Mouse (Mus musculus): ENCODE measurements around the gene Dlx4.
A peak's percentile ranks its signal among the peaks of the same experiment; 100 is the strongest.

The Dlx4 gene

DNA sequence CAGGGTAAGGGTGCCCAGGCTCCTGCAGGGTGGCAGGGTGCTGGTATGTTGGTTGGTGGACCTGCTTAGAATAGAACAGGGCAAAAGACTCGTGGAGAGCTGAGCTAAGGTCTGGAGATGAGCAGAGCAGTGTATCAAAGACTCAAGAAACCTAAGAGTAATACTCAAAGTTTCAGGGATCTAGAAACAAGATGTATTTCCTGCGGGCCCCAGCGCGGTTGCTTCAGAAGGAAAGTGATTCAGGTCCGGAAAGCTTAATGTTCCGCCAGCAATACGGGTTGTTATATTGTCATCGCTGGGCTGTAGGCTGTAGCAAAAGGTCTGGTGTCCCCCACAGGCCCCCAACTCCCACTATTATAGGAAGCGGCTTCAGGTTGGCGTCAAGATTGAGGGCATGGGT lies 3.8 kb downstream of the Dlx4 start:
- DNase-seq: no peak

DNA sequence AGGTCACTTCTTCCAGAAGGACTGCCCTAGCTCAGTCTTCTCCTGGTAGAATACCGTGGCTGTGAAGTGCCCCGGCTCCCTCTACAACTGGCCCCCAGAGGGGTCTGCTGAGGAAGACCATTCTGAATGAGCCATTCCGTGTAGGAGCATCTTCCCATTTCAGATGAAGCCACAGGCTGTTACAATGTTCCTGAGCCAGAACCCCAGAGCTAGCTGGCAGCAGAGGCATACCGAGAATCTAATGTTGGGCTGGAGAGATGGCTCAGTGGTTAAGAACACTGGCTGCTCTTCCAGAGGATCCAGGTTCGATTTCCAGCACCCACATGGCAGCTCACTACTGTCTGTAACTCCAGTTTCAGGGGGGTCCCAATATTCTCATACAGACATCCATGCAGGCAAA lies 6.2 kb downstream of the Dlx4 start:
- no peak for DNase-seq

DNA sequence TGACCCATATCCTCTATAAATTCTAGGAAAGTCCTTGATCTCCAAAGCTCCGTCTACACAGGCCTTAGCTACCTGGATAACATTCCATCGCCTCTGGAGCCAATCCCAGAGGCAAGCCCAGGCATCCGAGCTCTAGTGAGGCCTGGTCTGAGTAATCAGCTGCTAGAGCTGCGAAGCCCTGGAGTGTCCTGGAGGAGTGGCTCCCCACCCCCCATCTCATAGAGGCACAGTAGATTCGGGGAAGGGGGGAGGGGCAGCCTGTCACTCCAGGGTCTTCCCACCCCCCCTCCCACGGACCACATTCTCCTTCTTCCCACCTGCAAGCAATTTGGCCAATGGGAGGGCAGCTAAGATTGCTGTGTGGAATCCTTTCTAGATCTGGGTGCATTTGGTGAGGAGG lies 8.8 kb downstream of the Dlx4 start:
- DNase-seq: no peak

DNA sequence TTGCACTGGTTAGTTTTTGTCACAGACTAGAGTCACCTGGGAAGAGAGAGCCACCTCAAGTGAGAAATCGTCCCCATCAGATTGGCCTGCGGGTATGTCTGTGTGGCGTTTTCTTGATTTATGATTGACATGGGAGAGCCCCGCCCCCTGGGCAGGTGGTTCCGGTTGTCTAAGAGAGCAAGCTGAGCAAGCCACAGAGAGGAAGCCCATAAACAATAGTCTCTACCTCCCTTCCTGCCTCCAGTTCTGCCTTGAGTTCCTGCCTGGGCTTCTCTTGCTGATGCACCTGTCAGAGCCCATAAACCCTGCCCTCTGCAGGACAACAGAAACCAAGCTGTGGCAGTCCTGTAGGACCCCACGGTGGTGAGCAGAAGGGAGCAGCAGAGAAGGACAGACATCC lies 12.7 kb downstream of the Dlx4 start:
- no peak for DNase-seq

DNA sequence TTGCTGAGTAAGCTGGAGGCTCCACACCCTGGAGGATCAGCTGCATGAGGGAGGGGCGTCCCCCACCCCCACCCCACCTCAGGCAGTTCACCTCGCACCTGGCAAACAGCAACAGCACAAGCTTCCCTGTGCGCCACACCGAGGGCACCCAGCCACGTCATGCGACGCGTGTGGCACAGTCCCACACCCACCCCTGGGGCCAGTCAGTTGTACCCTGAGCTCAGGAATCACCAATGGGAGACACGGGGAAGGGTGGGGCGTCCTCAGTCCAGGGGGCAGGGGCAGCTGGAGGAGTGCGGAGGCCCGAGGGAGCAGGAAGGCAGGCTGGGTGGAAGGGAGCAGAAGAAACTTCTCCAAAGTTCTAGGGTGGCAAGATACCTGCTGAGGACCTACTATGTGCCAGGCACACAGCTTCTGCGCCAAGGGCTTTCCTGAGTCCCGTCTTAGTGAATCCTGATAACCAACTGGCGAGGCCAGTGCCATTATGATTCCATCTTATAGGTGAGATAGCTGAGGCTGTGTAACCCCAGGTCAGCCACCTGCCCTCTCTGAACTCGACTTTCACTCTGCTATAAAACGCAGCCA lies 15.3 kb downstream of the Dlx4 start:
- no peak for DNase-seq

DNA sequence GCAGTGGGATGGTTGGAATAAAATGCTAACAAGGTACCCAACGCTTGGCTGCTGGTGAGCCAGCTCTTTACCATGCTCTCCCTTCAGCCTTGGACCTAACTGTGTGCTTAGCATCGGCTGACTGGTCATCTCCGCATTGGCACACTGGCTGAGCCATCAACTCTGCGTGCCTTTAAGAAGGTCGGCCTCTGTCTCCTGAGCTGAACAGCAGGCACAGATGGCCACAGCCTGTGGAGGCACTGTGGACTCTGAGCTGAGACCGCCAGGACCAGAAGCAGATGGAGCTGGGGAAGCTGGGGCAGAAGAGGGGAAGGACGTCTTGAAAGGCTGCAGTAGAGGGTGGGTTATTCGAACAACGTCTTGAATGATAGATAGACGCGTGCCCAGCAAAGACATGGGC lies 17.7 kb downstream of the Dlx4 start:
- no peak for DNase-seq

DNA sequence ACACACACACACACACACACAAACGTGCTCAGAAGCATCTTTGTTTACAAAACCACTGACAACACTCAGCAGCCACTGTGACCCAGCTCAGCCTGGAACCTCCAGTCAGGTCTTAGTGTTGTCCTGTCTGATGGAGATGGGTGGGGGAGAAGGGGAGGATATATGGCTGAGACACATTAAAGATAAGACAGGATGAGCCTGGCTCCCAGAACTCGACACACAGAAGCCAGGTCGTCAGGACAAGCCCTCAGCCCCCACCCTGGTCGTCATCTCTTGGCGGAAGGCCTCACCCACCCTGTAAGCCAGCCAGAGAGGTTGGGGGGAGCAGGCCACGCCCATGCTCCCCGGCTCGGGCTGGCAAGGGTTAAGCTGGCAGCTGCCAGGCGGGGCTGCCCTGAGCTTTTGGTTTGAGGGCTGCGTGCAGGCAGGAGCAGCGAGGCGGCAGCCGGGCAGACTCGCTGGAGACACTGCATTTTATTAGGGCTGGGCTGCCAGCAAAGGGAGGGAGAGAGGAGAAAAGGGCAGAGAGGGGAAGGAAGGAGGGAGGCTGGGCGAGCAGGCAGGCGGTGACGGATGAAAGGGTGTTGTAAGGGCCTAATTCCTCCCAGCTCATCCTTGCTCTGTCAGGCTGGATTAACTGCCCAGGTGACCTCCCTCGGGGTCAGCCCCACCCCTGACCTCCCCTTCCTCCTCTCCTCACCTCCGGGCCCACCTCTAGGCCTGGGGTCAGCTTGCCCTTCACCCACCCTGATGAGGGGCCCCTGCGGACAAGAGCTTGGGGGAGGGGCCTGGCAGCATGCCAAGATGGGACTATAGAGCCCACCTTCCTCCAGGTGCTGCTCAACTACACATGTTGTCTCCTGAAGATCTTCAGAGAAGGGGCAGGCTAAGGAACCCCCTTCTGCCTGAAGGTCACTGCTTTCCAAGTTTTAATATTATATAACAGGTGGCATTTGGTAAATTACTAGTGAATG lies 19.5 kb downstream of the Dlx4 start:
- DNase-seq: no peak

DNA sequence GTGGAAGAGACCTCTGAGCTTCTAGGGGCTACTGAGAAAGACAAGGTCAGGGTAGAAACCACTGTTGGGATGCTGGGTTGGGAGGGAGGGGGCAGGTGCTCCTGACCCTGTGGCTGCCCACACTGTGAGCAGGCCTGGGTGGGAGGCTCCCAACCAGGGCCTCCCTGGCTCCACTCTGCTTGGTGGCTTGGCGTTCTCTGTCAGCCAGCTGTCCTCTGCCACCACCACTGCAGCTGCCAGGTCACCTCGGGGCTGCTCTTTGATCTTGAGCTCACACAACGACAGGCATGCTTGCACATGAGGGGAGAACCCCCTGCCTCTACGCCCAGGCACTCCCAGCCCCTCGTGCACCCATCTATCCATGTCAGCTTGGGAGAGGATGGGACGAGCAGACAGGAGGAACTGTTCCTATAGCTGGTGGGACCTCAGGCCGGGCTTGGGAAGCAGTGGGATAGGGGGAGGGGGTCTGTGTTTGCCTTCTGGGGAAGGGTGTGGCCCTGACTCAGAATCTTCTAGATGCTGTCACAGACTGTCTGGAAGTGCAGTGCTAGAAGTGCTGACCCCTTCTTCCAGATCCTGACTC lies 20.6 kb downstream of the Dlx4 start:
- no peak for DNase-seq

DNA sequence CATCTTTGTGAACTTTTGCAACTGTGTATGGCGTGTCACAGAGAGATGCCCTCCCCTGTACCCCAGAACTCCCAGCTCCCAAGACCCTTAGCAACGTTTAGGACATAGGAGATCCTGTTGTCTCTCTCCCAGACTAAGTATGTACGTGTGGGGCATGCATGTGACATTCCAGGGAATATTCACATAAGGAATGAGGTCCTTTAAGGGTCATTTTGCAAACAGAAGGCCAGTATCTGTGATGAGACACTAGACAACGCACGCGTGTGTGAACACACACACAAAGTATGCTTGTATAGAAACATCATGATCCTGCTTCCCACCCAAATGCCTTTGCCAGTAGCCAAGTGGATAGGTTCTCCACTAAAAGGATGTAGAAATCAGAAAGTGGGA lies 24.0 kb downstream of the Dlx4 start:
- no peak for DNase-seq

DNA sequence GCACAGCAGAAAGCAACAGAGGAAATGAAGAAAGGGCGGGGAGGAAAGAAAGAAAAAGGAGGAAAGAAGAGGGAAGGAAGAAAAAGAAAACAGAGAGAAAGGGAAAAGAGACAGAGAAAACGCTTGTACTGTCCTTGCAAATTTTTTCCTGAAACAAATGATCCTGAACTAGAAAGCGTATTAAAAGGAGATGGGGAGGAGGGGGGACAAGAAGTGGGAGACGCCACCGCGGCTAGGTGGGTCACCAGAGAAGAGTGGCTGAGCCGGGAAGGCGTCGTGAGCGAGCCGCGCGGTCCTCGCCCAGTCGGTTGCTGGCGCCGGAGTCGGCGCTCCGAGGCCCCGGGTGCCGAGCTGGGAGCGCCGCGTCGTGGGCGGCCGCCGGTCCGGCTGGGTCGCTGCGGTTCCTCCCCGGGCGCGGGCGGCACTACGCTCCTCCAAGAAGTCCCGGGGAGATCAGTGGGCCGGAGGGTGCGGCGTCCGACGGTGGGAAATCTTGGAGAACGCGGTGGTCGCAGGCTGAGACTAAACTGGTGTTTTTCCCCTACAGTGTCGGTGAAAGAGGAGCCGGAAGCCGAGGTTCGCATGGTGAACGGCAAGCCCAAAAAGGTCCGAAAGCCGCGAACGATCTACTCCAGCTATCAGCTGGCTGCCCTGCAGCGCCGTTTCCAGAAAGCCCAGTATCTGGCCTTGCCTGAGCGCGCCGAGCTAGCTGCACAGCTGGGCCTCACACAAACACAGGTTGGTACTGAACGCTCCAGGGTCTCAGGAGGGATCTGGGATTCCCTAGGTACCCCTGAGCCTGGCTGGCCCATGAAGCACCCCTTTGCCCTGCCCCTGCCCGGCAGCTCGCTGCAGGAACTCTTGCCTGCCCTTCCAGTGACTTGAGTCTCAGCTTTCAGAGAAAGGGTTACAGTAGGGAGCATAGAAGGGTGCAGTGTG lies 24.6 kb downstream of the Dlx4 start:
- no peak for DNase-seq

DNA sequence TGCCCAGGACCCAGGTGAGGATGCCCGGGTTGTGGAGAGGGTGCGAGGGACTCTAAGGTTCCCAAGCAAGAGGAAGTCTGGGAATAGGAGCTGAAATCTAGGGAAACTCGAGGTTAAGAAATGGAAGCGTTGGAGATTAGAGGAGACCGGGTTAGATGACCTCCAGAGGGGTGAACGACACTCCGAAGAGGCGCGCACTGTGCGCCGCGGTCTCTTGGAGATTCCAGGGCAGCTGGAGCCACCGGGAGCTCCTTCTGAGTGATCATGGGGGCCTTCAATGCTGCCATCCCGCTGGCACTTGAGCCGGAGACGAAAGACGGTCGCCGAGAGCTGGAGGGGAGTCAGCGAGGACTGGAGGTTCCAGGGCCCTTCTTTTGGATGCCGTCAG lies 25.4 kb downstream of the Dlx4 start:
- no peak for DNase-seq

DNA sequence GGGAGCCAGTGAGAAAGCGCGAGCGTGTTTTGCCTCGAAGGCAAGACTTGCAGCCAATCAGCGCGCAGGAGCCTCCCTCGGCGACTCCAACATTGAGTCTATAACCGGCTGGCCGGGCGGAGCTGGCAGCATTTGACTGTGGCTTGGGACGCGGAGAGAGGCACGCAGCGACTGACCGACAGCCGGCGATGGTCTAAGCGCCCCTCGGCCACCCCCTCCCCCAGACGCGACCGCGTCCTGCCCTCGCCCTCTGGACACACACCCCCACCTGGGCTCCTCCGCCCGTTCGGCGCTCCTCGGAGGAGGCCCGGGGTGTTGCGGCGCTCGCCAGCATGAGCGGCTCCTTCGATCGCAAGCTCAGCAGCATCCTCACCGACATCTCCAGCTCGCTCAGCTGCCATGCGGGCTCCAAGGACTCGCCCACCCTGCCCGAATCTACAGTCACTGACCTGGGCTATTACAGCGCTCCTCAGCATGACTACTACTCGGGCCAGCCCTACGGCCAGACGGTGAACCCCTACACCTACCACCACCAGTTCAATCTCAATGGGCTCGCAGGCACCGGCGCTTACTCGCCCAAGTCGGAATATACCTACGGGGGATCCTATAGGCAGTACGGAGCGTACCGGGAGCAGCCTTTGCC lies 26.0 kb downstream of the Dlx4 start, which contains the start of gene Dlx3:
Dlx3 (plus strand) TSS at position 130 of the 643 bp plus-strand sequence.
- DNase-seq: no peak

DNA sequence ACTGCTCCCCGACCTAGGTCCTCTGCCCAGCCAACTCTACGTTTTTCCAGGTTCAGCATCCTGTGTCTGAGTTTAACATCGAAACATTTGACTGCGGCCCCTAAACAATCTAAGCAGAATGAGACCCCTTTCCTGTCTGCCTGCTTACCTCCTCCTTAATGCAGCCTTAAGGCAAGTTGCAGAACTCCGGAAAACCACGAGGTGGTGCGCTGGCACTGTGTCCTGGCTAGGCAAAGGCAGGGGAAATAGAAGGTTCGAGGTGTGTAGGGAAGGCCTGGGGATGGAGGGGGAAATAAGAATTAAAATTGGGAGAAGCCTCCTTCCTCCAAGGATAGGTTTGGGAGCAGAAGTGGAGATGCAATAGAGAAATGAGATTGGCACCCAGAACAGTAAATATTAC lies 27.6 kb downstream of the Dlx4 start:
- peak in 1 of 2 experiments; percentile 72 for DNase-seq

DNA sequence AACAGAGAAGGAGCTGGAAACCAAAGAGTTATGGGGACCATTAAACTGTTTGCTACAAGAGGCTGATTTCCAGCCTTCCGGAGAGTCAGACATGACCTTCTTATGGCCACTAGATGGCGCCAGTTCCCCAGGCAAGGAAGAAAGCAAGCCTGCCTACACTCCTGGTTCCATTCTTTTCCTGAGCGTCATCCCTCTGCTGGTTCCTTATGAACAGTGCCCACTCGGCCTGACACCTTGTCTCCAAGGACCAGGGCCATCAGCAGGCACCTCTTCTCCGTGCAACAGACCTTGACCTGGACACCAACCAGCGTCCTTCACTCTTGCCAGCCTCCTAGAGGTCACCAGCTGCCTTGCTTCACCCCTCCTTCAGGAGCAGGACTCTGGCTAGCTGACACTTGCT lies 29.0 kb downstream of the Dlx4 start:
- peak in 1 of 2 experiments; percentile 76 for DNase-seq

DNA sequence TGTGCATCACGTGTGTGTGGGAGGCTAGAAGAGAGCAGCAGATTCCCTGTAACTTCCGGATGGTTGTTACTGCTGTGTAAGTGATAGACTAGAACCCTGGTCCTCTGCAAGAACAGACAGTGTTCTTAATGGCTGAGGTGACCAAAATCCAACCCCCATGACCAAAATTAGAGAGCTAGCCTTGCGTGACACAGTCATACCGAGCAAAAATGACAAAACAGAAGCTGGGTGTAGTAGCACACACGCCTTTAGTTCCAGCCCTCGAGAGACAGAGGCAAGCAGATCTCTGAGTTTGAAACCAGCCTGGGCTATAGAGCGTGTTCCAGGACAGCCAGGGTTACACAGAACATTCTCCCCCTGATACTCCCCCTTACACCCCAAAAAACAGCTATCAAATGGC lies 36.0 kb downstream of the Dlx4 start:
- no peak for DNase-seq

DNA sequence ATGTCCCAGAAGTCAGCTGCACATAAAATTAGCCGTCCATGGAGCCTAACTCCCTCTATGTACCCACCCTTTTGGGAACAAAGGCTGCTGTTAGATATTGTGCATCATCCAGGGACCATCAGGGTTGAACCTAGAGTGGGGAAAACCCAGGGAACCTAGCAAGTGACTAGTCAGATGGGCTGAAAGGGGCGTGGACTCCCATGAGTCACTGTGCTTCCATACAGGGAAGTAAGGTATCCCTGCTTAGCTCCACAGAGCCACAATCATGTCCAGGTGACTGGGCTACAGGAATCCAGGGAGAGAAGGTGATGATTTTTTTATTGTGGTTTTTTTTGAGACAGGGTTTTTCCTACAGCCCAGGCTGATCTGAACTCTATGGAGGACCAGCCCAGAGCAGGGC lies 37.1 kb downstream of the Dlx4 start:
- DNase-seq: no peak

DNA sequence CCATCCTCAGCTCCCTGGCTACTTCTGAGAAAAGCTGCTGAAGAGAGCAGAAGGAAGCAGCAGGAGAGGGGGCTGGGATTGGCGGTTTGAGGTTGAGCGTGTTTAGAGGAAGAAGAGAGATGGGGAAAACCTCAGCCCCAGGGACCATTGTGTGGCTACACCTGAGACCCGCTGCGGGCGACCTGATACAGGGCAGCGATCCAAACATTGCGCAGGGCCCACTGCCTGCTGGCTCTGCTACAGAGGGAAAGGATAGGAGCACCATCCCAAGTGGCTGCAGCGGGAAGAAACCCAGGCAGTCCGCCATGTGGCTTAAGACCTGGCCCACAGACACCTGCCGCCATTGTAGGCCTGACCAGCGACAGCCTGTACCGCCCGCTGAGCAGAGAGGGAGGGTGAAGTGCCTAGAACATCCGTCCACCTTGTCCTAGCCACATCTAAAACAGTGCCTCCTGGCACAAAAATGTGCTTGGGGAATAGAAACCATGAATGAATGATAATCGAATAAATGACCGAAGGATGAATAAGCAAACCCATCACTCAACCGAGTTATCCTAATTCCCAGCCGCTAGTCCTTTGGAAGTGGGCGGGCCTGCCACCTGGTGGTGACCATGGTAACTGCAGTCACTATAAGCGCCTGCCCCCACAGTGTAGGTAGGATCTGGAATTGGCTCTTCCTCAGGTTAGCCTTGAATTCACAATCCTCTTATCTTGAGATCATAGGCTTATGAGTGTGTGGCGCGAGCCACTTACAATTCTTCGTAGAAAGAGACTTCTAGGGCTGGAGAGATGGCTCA lies 39.4 kb downstream of the Dlx4 start:
- peak; percentile 66 to 86 for DNase-seq

DNA sequence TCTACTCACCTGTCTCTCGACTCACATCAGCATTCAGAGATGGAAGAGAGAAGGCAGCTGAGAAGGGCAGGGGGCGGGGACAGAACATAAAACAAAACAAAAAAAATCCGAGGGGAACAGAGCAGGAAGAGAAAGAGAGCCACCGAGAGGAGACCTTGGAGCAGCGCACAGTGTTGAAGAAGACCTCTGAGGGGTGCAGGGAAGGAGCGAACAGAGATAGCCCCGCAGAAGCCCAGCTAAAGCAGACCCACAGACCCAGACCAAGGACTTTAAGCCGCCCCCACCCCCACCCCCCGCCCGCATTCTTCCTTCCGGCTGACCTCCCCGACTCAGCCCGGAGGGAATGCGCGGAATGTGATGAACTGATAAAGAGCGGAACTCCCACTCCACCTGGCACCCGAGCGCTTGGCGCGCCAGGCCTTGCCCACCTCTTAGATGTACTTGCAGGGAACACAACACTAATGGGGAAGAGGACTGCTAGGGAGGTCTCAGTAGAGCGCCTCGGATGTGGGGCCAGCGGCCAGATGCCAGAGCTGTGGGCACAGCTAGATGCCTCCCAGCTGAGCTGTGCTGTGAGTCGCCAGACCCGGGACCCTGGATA lies 40.7 kb downstream of the Dlx4 start:
- no peak for DNase-seq

DNA sequence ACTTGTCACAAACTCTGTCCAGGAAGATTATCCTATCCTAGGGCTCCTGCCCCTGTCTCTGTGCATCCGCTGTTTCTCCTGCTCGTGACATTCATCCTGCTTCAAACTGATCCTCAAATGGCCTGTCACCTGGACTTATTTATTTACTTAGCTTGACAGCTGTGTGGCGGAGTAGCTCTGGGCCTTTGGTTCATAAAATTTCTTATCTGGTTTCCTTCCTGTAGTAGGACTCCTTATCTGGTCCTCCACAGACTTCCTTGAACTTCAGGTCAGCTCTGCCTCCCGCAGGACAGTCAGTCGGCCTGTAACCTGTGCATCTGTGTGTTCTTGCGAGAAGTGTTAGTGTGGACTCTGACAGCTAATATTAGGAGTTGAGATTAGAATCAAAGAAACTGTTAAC lies 41.8 kb downstream of the Dlx4 start:
- peak in 1 of 2 experiments; percentile 63 for DNase-seq

DNA sequence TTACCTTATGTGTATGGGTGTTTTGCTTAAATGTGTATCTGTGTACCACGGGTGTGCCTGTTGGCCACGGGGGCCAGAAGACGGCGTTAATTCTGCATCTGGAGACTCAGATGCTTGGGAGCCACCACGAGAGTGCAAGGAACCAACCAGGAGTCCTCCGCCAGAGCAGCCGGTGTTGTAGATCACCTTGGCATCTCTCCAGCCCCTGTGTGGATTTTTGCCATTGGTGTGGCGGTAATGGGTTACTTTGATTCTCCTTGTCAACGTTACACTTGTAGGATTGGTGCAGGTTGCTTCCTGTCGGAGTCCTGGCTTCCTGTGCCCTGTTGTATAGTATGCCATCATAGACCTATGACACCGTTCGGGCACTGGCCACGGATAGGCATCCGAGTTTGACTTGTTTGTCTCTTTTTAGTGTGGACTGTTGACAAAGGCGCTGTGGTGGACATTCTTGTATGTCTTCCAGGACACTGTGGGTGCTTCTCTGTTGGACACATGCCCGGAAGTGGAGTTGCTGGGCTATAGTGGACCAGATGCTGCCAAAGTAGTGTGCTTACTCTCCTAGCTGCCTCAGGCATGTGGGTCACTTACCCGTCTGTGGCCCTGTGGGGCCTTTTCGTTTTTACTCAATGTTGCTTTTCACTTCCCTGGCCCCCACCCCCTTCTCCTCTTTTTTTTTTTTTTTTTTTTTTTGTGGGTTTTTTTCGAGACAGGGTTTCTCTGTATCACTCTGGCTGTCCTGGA lies 43.7 kb downstream of the Dlx4 start:
- DNase-seq: no peak

Data from kidney, adult 8-10 months (tissue).